Mouse (Mus musculus): Measurements from ENCODE around the gene Gtpbp3. TPM values are rescaled to one million over a fixed set of nuclear protein-coding genes. Genes with fewer than 3 reads are reported as not detected.
A peak's percentile ranks its signal among the peaks of the same experiment; 100 is the strongest.

The Gtpbp3 gene
- total RNA-seq, 2 experiments from 2014 or later, result 28.6 to 33.2 TPM

DNA sequence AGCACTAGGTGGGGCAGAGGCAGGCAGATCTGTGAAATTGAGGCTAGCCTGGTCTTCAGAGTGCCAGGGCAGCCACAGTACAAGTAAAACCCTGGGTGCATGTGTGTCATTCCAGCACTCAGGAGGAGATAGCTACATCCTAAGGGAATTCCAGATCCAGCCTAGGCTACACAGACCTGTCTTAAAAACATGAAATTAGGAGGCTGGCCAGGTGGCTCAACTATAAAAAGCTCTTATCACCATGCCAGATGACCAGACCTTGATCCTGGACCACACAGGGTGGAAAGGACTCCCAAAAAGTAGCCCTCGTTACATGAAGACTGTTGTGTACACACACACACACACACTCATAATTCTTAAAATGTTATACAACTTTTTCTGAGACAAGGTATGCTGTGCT, 19.9 kb upstream of the Gtpbp3 start:
- intact Hi-C loops (cut with DNase I), result no loop called here
- no peak for DNase-seq (ENCODE audit: low spot score in 2 of 2)

DNA sequence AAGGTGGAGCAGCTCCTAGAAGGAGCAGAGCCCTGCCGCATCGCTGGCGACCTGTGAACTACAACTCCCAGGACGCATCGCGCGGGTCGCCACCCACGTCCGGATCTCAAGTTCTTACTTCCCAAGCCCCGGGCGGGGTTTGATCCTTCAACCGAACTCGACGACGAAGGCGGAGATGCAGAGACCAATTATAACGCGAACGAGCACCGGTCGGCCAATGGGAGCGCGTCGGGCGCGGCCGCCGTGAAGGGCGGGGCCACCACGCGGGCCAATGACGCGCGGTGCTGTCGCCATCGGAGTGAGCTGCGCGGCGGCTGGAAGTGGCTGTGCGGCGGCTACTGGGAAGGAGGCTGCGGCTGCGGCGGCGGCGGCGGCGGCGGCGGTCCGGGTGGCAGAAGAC, 19.0 kb upstream of the Gtpbp3 start, which contains the start of gene Dda1:
TSS of gene Dda1 (plus strand) at position 284 of the 400 bp plus-strand sequence.
- intact Hi-C loops (cut with DNase I), result no loop called here
- peak; percentile 99 to 100 for DNase-seq (ENCODE audit: low spot score in 2 of 2)

DNA sequence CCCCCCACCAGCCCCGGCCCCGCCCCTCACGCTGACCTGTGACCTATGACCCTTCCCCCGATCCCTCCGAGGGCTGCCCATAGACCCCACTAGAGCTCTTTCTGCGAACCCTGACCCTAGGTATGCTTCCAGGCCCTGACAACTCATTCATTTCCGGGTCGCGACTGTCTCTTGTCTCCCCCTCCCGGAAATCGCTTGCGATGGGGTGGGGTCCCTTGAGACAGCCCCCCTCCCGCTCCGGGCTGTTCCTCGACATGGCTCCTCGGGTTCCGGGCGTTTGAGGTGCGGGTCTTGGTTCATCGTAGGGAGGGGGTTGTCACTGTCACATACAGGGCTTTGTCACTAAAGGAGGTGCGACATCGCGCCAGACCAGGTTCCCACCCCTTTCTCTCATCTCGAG, 18.5 kb upstream of the Gtpbp3 start:
- intact Hi-C loops (cut with DNase I), result no loop called here
- DNase-seq (ENCODE audit: low spot score in 2 of 2), result peak; percentile 60 to 65

DNA sequence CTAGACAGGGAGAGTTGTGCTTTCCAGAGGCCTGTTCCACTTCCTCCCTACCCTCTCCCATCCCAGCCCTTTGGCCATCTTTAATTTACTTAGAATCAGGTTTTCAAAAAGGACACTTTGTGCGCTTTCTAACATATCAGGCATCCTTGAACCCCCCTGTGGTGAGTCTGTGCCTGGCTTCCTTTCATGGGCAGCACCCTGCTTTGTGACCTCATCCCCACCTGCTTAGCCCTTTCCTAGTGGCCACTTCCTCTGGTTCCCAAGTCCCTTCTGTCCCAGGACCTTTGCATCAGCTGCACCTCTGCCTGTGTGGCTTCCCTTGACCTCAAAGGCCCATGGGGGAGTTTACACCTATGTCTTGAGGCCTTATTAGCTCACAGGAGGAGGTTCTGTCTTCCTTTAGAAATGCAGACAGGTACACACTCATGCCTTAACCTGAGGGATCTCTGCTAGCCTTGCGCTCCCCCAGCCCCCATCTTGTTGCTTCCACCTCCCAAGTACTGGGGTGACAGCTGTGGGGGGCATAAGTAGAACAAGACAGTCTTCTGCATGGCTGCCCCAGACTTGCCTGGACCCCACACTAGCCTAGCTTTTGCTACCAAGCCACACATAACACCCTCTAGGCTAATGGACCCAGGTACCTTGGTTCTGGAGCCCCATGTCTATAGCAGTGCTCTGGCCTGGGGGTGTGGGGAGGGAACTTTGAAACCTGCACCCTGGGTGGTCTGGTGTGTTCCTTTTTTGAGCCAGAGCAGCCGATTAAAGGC, 17.6 kb upstream of the Gtpbp3 start:
- intact Hi-C loops (cut with DNase I), result no loop called here

DNA sequence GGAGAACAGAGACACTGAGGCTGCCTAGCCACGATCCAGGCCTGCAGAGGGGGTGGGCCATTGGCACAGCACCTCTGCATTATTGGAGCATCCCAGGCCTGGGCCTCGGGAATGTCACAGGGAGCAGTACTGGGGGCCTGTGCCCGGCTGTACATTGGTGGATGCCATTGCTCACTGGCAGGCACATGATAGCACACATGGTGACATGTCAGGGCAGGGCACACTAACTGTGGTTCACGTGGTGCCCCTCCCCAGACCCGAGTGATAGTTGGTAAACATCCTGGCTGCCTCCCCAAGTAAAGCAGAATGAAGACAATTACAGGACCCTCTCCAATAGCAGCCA, 17.0 kb upstream of the Gtpbp3 start:
- no peak for DNase-seq (ENCODE audit: low spot score in 2 of 2)
- intact Hi-C loops (cut with DNase I), result no loop called here

More for the DNA sequence above, 17.6 kb upstream of the Gtpbp3 start:
- DNase-seq (ENCODE audit: low spot score in 2 of 2), result no peak

DNA sequence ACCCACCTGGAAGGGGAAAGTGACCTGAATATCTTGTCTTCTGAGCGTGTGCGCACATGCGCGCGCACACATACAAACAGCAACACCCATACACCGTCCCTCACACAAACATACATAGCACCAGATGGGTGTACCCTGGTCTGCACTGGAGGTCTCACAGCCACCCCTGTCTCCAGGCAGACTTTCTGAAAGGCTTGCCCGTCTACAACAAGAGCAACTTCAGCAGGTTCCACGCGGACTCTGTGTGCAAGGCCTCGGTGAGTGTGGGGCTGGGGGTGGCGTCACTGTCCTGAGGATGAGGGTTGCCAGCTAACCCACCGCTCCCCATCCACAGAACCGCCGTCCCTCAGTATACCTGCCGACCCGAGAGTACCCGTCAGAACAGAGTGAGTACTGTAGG, 16.0 kb upstream of the Gtpbp3 start:
- intact Hi-C loops (cut with DNase I), result no loop called here
- no peak for DNase-seq (ENCODE audit: low spot score in 2 of 2)

DNA sequence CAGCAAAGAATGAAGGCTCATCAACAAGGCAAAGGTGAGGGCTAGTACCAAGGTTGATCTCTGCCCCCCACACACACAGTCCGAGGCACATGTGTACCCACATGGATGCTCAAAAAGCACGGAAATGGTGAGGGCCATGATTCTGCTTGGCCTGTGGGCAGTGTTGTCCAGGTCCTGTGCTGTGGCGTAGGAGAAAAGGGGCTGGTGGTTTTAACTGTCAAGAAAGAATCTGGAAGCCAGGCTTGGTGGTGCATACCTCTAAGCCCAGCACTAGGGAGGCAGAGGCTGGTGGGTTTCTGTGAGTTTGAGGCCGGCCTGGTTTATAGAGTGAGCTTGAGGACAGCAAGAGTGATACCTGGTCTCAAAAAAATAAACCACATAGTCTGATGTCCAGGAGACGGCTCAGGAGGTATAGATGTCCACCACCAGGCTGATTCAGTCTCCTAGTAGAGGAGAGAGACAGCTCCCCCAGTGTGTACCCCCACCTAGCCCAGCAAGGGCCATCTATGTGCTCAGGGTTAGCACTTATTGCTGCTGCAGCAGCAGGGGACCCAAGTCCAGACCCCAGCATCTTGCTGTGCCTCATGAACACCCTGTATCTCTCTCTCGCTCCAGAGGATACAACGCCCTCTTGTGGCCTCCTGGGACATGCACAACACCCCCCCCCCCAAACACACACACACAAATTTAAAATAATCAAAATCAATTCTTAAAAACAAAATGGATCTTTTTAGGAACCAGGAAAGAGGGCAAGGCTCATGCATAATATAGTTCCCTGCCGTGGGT, 15.1 kb upstream of the Gtpbp3 start:
- intact Hi-C loops (cut with DNase I), result no loop called here
- no peak for DNase-seq (ENCODE audit: low spot score in 2 of 2)

DNA sequence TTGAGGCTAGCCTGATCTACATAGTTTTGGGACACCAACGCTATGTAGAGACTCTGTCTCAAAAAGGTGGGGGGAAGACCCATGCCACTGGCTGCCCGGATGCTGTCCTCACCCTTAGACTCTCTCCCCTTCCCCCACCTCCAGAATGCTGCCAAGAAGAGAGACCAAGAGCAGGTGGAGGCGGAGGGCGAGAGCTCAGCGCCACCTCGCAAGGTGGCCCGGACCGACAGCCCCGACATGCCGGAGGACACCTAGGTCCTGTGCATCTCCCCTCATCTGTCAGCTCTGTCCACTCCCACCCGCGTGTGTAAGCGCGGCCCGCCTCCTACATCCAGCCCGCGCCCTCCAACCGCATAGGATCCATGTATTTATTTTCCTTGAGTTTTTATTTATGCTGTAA, 13.6 kb upstream of the Gtpbp3 start:
- intact Hi-C loops (cut with DNase I), result loop anchor here (2.0 kb wide), 1 partner anchor 14 kb away; the partner anchor contains the start of gene Gtpbp3

DNA sequence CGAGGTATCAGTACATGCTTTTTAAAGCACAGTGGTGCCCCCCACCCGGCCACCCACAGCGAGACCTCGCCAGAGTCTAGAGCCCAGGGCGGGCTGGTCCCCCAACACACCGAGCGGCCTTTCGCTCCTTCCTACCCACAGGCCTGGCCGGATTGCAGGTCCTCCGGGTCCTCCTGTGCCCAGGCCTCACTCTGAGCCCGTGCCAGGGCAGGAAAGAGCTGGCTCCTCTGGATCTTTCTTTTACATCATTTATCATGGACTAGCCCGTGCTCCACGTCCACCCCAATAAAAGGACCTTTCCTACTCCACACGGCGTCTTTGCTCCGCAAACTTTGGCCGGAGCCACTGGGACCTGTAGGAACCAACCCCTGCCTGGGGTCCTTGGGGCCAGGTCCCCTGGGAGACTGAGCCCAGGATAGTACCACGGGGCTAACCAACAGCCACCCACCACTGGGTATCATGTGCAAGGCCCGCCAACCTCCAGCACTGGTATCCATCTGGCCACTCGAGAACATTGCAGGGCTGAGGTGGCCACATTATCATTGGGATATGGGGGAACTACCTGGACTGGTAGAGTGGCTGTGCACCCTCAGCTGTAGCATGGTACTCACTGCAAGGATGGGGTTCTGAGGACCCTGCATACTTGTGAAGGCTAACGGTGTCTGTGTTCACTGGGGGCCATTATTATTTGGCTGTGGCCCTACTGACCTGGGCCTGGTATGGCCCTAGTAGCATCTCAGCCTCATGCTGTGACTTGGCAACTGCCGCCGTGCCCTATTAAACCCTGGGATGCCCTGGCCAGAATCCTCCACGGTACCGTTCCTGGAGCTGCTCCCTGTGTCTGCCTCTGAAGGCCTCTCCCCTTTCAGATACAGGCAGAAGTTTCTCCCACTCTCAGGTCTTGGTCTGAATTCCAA, 12.9 kb upstream of the Gtpbp3 start:
- intact Hi-C loops (cut with DNase I), result loop anchor here (2.0 kb wide), 1 partner anchor 14 kb away; the partner anchor contains the start of gene Gtpbp3
- DNase-seq (ENCODE audit: low spot score in 2 of 2), result no peak

More for the DNA sequence above, 13.6 kb upstream of the Gtpbp3 start:
- no peak for DNase-seq (ENCODE audit: low spot score in 2 of 2)

DNA sequence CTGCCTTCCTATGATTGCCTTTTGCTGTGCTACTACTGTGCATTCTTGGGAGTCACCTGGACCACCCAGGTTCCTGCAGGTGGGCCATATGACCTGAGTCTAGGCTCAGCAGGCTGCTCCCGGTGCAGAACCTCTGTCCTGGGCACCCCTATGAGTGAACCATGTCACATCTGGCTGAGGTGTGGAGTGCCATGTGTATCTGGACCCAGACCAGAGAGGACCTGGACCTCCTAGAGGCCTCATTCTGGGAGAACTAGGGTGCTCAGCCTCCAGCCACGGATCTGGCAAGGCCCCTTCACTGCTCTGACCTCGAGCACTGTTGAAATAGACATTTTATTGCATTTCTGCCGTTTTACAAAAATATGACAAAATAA, 12.2 kb upstream of the Gtpbp3 start:
- no peak for DNase-seq (ENCODE audit: low spot score in 2 of 2)
- intact Hi-C loops (cut with DNase I), result loop anchor here (2.0 kb wide), 1 partner anchor 13 kb away; the partner anchor contains the start of gene Gtpbp3

DNA sequence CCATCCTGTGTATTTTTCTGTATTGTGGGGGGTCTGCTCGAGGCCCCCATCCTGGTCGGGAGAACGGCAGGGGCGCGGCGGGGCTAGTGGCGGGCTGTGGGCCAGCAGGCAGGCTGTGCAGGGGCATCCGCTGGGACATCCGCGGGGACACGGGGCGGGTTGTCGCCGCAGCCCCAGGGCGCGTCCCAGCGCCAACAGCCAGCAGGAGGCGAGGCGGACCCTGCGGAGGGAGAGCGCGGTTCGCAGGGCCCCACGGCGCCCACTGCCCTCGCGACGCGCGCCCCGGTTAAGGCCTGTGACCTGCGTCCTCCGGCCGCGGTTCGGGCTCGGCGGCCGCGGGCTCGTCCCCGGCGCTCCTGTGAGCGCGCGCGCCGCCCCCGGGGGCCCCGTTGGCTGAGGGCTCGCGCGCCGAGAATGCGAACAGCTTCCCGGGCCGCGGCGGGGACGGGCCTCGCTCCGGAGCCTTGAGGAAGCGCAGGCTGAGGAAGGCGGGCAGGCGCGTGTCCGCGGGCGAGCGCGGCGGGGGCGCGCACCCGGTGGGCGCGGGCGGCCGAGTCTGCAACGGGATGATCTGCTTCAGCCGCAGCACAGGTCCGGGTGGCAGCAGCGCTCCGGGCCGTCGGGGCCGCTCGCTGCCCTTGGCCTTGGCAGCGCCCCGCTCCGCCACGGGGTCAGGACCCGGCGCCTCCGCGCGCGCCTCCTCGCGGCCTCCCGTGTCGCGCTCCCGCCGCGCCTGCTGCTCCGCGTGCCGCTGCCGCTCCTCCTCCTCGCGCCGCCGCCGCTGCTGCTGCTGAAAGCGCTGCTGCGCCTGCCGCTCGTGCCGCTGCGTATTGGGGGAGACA, 11.6 kb upstream of the Gtpbp3 start:
- intact Hi-C loops (cut with DNase I), result no loop called here

DNA sequence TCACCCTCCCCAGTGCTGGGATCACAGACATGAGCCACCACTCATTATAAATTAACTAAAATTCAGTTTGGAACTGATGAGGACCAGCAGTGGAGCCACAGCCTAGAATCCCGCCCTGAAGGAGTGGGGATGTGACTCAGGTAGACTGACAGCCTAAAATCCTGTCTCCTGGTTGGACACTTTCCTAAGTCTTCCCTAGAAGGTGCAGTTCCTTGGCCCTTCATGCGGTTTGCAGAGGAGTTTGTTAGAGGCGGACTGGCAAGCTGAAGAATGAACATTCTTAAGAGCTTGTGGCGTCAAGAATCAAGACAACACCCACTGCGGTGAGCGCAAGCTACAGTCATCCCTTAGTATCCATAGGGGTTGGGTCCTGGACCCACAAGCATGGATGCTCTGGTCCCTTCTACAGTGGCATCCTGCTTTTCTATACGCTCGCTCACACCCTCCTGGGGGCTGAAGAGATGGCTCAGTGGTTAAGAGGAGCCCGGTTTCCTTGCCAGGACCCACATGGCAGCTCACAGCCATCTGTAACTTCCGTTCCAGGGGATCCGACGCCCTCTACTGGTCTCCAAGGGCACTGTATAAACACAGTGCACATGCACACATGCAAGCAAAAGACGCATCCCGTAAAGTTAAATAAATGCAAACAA, 10.6 kb upstream of the Gtpbp3 start:
- intact Hi-C loops (cut with DNase I), result loop anchor here (1.0 kb wide), 1 partner anchor 8 kb away; the partner anchor contains the start of gene Ano8
- DNase-seq (ENCODE audit: low spot score in 2 of 2), result peak in 1 of 2 experiments; percentile 57

More for the DNA sequence above, 11.6 kb upstream of the Gtpbp3 start:
- DNase-seq (ENCODE audit: low spot score in 2 of 2), result peak; percentile 84 to 88

DNA sequence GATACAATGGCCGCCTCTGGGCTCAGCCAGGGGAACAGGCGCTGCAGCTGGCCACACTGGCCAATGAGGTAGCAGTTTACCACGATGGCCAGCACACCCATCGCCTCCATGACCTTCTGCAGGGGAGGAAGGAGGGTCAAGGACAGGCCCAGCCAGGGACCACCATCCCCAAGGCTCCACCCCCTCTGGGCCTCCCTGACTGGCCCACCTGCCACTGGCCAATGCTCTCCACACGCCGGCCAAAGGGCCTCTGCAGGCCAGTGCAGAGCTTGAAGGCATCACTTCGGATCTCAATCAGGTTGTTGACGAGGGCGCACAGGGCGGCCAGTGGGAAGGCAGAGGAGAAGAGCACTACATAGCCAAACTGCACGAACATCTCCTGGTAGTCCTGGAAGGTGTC, 9.0 kb upstream of the Gtpbp3 start:
- intact Hi-C loops (cut with DNase I), result no loop called here
- no peak for DNase-seq (ENCODE audit: low spot score in 2 of 2)

DNA sequence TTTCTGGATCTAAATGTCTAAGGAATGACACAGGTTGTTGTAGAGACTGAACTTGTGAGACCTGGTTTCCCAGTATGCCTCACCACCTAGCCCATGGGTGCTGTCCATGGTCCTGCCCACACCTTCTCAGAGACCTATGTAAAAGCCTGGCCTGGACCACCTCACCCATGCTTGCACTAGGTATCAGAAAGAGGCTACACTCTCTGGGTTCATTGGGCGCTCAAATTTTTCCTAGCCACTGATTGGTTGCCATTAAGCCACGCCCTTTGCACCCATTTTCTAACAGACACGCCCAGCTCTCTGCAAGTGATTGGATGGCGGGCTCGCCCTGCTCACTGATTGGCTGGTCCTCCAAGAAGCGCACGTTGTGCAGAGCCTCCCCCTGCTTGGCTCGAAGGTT, 4.0 kb upstream of the Gtpbp3 start:
- no peak for DNase-seq (ENCODE audit: low spot score in 2 of 2)
- intact Hi-C loops (cut with DNase I), result no loop called here

DNA sequence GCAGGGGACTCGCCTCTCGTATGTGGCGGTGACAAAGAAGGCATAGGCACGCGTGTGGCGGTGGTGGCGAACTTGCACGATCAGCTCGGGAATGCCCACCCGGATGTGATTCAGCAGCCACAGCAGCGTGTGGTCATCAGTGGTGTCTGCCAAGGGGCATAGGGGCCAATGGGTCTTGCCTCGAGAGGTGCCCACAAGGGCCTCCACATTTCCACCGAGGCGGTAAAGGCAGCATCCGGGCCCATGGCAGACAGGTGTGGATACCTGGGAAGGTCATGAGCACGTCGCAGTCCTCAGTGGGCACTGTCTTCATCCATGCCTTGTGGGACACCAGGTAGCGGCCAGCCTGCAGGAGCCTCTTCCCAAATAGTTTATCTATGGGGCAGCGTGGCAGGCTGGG, 3.2 kb upstream of the Gtpbp3 start:
- DNase-seq (ENCODE audit: low spot score in 2 of 2), result no peak
- intact Hi-C loops (cut with DNase I), result loop anchor here (1.0 kb wide), 1 partner anchor 7 kb away; no protein-coding TSS in a partner anchor

DNA sequence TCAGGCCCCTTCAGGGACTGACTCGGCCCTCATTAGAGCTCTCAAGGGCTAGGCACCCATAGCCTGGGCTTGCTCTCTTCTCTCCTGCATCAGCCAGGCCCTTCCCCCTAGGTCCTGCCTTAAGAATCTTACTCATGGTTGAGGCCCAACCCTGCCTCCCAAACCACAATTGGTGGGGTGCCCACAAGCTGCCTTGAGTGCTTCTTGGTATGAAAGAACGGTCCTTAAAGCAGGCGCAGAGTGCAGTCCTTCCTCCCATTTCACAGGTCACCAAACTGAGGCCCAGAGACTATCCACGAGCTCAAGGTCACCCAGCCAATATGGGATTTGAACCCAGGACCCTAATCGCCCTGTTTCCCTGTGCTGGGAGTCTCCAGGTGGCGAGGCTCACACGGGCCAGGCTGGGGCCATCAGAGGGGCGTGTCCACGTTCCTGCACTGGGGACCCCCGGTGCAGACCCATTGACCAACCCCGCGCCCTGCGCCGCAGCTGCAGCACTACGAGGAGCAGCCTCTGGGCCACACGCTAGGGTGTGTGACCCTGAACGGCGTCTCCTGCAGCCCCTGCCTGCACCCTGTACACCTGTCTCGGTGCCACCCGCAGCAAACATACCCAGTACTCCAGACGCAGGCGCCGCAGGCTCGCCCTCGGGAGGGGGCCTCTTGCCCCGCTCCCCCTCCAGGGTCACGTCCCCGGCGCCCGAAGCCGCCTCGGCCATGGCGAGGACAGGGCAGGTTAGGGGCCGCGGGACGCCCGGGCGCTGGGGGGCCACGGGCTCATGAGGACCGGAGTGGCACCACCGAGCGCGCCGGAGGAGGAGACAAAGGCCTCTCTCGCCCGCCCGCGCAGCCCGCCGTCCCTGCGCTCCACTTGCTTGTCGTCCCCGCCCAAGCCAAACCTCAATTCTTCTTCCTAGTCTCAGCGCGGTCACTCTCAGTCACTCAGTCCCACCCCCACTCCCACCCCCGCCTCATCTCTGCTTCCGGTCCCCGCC, 2.5 kb upstream of the Gtpbp3 start, which contains the start of gene Ano8:
TSS of gene Ano8 (minus strand) at position 822 of the 994 bp plus-strand sequence.
- intact Hi-C loops (cut with DNase I), result loop anchor here (1.0 kb wide), 1 partner anchor 8 kb away; no protein-coding TSS in a partner anchor
- DNase-seq (ENCODE audit: low spot score in 2 of 2), result peak; percentile 89 to 93

DNA sequence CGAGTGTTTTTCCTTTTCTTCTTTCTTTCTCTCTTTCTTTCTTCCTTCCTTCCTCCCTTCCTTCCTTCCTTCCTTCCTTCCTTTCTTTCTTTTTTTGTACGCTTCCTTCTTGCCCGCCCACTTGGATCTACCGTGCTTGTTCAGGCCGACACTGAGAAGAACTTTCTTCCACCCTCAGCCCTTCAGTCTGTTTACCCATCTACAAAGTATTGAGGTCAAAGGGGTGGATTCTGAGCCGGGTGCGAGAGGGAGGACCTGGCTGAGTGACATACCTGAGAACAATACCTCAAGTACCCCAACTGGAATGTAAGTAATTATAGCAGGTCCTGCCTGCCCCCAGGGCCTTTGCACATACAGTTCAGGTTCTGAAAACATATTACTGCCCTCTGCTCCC, 1.8 kb upstream of the Gtpbp3 start:
- intact Hi-C loops (cut with DNase I), result no loop called here
- DNase-seq (ENCODE audit: low spot score in 2 of 2), result no peak

Data from left cerebral cortex, postnatal 25 days (tissue).